Mouse (Mus musculus): Measurements from ENCODE around the gene Ankrd37.

Ankrd37 gene

GRCm38 (mm10) chr8:46005596-46005995 lies at the start of gene Ankrd37:
TSS of gene Ankrd37 (minus strand) at chr8:46005707.
- no peak for DNase-seq (ENCODE audit: low read depth, low spot score)

- no peak for DNase-seq (ENCODE audit: low read depth, low spot score)
Observed at GRCm38 (mm10) chr8:46040260-46040659, 34.8 kb upstream of the Ankrd37 start.

GRCm38 (mm10) chr8:46039666-46040065 lies 34.2 kb upstream of the Ankrd37 start:
- no peak for DNase-seq (ENCODE audit: low read depth, low spot score)

- DNase-seq (ENCODE audit: low read depth, low spot score): no peak
Observed at GRCm38 (mm10) chr8:46036217-46036616, 30.7 kb upstream of the Ankrd37 start.

GRCm38 (mm10) chr8:46024392-46024791 lies 18.9 kb upstream of the Ankrd37 start:
- DNase-seq (ENCODE audit: low read depth, low spot score): no peak

- no peak for DNase-seq (ENCODE audit: low read depth, low spot score)
Observed at GRCm38 (mm10) chr8:46022758-46023157, 17.3 kb upstream of the Ankrd37 start.

- DNase-seq (ENCODE audit: low read depth, low spot score): no peak
Observed at GRCm38 (mm10) chr8:46022203-46022602, 16.7 kb upstream of the Ankrd37 start.

- peak; percentile 40 for DNase-seq (ENCODE audit: low read depth, low spot score)
Observed at GRCm38 (mm10) chr8:46010746-46011680, 5.5 kb upstream of the Ankrd37 start.

GRCm38 (mm10) chr8:46010306-46010705 lies 4.8 kb upstream of the Ankrd37 start:
- peak; percentile 38 for DNase-seq (ENCODE audit: low read depth, low spot score)

GRCm38 (mm10) chr8:46007050-46007672 lies 1.7 kb upstream of the Ankrd37 start:
- no peak for DNase-seq (ENCODE audit: low read depth, low spot score)

- peak; percentile 98 for DNase-seq (ENCODE audit: low read depth, low spot score)
Observed at GRCm38 (mm10) chr8:45999784-46000705, 5.5 kb downstream of the Ankrd37 start.

- DNase-seq (ENCODE audit: low read depth, low spot score): no peak
Observed at GRCm38 (mm10) chr8:45999138-45999783, 6.2 kb downstream of the Ankrd37 start, which contains the start of gene Lrp2bp. TSS of gene Lrp2bp (plus strand) at chr8:45999303.

- no peak for DNase-seq (ENCODE audit: low read depth, low spot score)
Observed at GRCm38 (mm10) chr8:45998228-45998627, 7.3 kb downstream of the Ankrd37 start.

GRCm38 (mm10) chr8:45995576-45995975 lies 9.9 kb downstream of the Ankrd37 start:
- no peak for DNase-seq (ENCODE audit: low read depth, low spot score)

GRCm38 (mm10) chr8:45994111-45994510 lies 11.4 kb downstream of the Ankrd37 start:
- DNase-seq (ENCODE audit: low read depth, low spot score): no peak

GRCm38 (mm10) chr8:45990631-45991310 lies 14.7 kb downstream of the Ankrd37 start:
- no peak for DNase-seq (ENCODE audit: low read depth, low spot score)

- no peak for DNase-seq (ENCODE audit: low read depth, low spot score)
Observed at GRCm38 (mm10) chr8:45988189-45988588, 17.3 kb downstream of the Ankrd37 start.

- DNase-seq (ENCODE audit: low read depth, low spot score): no peak
Observed at GRCm38 (mm10) chr8:45986665-45987064, 18.8 kb downstream of the Ankrd37 start.

- DNase-seq (ENCODE audit: low read depth, low spot score): no peak
Observed at GRCm38 (mm10) chr8:45975837-45976468, 29.6 kb downstream of the Ankrd37 start.

Measured in forelimb bud, embryonic 11.5 days (tissue).